Mouse (Mus musculus) embryonic stem cell, embryonic (primary cell): ENCODE data around the gene Ptprc.

Experiments used
- CTCF ChIA-PET, 4 experiments: fragments of 300-600 bp in 2 of 4; fragments of 350-600 bp in 2 of 4; sonication (Branson Sonifier 250); formaldehyde crosslinking; loops; one replicate each; lab custom pipeline; 2022; ENCODE audit warnings: inconsistent platforms in 2 of 4; lab: Charles Lee
- POLR2A ChIA-PET, 4 experiments: fragments of 300-600 bp in 2 of 4; fragments of 350-600 bp in 2 of 4; sonication (Branson Sonifier 250); formaldehyde crosslinking; loops; one replicate each; lab custom pipeline; 2022; ENCODE audit warnings: antibody characterized with exemption in 4 of 4, inconsistent platforms in 1 of 4; lab: Charles Lee

The Ptprc gene

DNA sequence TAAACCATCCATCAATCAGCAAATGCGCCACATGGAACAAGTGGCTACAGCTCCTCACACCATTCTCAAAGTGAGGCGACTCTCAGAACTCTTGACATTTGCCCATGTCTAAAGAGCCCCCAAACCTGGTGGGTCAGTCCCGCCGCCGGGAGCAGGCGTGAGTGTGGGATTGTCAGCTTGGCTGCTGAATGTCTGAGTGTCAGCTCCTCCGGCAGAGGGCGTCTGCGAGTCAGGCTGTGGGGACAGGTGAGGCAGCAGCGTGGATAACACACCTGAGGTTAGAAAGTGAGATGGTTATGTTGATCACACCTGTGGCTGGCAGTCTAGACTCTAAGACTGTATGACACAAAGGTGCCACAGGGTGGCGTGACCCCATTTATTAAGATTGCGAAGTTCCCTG lies 55.6 kb downstream of the Ptprc start:
- ChIA-PET CTCF (interaction anchor here in 3 of 4 experiments (0.5 to 0.9 kb wide), 4 partner anchors 9 to 632 kb away, joined by 3 read pairs; no protein-coding TSS in a partner anchor), POLR2A (no interaction called here)

GRCm38 (mm10) chr1:138093219-138093618 lies 82.3 kb downstream of the Ptprc start:
- ChIA-PET POLR2A (no interaction called here), CTCF (no interaction called here)

DNA sequence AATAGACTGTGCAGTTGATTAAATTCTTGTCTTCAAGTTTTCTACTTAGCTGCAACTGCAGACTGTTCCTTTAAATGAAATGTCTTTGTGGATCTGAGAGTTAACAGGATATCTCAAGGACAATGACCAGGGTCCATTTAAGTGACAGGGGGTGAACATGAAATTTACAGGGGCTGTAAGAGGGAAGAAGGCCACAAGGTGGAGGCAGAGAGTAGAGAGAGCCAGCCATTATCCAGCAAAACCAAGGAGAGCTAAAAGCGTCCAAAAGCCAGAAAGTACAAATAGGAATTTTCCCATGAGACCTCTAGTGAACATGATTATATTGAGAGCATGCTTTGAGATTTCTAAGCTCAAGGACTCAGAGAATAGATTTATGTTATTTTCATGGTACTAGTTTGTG lies 89.7 kb downstream of the Ptprc start:
- CTCF ChIA-PET = interaction anchor here in 3 of 4 experiments (0.6 kb wide), 3 partner anchors 10 to 666 kb away, joined by 3 read pairs; no protein-coding TSS in a partner anchor
- POLR2A ChIA-PET = no interaction called here

DNA sequence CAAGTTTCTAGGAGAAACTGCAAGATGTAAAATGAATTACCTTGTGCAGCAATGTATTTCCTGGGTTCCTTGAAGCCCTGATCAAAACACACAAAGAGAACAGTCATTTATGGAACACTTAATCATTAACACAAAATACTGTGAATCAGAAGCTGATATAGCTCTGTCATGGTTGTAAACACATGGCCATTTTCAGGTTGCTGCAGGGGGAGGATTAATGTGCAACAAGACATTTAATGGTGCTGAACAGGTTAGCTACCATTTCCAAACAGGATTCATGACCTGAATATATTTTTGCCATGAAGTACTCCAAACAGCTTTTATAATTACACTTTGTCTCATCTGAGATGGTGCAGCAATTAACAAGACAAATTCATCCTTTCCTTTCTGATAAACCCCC lies 91.8 kb downstream of the Ptprc start:
- ChIA-PET POLR2A (no interaction called here), CTCF (no interaction called here)

- CTCF ChIA-PET = no interaction called here
- POLR2A ChIA-PET = no interaction called here
These were observed 95.2 kb downstream of the Ptprc start for GRCm38 (mm10) chr1:138080308-138080707.

- POLR2A ChIA-PET = no interaction called here
- CTCF ChIA-PET = interaction anchor here in 3 of 4 experiments (0.7 kb wide), 3 partner anchors 17 to 730 kb away, joined by 3 read pairs; no protein-coding TSS in a partner anchor
These were observed 131.1 kb downstream of the Ptprc start for GRCm38 (mm10) chr1:138044196-138044945.

- CTCF ChIA-PET = no interaction called here
- POLR2A ChIA-PET = no interaction called here
These were observed 135.0 kb downstream of the Ptprc start for GRCm38 (mm10) chr1:138040556-138040955.

- CTCF ChIA-PET = no interaction called here
- POLR2A ChIA-PET = no interaction called here
These were observed 136.3 kb downstream of the Ptprc start for GRCm38 (mm10) chr1:138039201-138039600.

DNA sequence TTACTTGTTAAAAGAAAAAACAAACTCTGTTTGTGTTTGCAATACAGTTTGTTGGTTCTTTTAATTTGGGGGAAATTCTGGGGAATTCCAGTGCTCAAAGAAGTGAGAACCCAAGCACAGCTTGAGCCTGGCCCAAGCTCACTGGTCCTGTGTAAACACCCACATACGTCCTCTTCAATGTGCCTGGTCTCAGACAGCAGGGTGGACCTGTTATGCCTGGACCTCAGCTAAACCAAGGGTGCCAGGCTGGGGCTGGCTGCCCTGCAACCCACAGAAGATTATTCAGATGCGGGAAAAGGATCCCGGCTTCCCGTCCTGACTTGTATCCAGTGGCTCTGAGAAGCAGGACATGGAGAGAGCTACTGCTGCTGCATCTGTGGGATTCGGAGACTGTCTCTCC lies 138.0 kb downstream of the Ptprc start:
- ChIA-PET POLR2A (interaction anchor here in 1 of 4 experiments (0.6 kb wide), 1 partner anchor 821 kb away, joined by 7 read pairs; no protein-coding TSS in a partner anchor), CTCF (no interaction called here)

- ChIA-PET CTCF (interaction anchor here in 1 of 4 experiments (0.5 kb wide), 1 partner anchor 480 kb away, joined by 5 read pairs; no protein-coding TSS in a partner anchor), POLR2A (interaction anchor here in 1 of 4 experiments (0.5 kb wide), 1 partner anchor 818 kb away, joined by 3 read pairs; no protein-coding TSS in a partner anchor)
These were observed 145.9 kb downstream of the Ptprc start for GRCm38 (mm10) chr1:138029649-138030048.

GRCm38 (mm10) chr1:138025298-138025697 lies 150.2 kb downstream of the Ptprc start:
- ChIA-PET CTCF (no interaction called here), POLR2A (no interaction called here)

- ChIA-PET CTCF (no interaction called here), POLR2A (no interaction called here)
These were observed 151.9 kb downstream of the Ptprc start for GRCm38 (mm10) chr1:138023601-138024000.

GRCm38 (mm10) chr1:138022918-138023295 lies 152.6 kb downstream of the Ptprc start:
- CTCF ChIA-PET = no interaction called here
- POLR2A ChIA-PET = no interaction called here

DNA sequence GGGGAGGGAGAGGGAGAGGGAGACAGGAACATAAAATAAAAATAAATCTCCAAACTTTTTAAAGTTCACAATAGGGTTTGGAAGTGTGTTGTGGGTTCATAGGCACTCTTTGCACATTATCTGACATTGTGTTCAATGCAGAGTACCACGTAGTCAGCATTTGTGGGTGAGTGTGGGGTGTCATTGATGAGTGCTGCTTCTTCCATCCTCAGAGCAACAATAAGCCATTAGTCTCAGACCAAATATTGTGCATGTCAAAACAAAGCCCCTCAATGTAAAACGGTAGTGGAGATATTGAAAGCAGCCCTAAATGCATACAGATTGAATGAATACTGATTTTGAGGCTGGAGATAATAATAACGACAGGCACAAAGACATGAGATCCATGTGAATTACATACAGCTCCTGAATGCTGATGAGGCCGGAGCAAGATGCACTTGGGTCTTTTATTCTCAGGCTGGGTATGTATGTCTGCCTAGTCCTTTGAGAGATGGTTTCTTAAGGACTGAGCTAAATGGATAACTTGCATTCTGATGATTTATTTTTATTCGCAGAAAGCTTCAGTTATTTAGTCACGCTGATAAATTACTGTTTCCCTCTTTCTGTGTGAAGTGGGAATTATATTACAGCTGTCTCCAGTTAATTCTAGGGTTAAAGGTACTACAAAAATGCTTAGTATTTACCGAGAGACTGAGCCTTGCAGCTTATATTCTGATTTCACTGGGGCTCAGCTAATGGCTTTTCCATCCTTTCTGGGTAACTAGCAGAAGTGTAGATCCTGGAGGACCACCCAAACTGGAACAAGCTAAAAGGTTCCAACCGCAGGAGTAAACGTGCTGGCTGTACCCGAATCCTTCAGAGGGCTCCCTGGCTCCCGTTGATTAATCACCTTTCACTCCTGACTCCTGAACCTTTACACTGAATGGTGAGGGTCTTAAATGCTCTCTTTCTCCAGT lies 153.3 kb downstream of the Ptprc start:
- ChIA-PET POLR2A (no interaction called here), CTCF (no interaction called here)
